Mouse (Mus musculus): Measurements from ENCODE around the gene Ly75. TPM values are rescaled to one million over a fixed set of nuclear protein-coding genes. Genes with fewer than 3 reads are reported as not detected.
A peak's percentile ranks its signal among the peaks of the same experiment; 100 is the strongest.

Ly75 gene
- polyA plus RNA-seq, 1 experiment from 2014 or later: 1.0 TPM

GRCm38 (mm10) chr2:60303796-60304195 lies 79.3 kb downstream of the Ly75 start:
- Histone ChIP-seq H3K4me1 (ENCODE audit: control insufficient read depth, insufficient read depth, low read length) (no peaks in the 10 kb centered on the region), H3K36me3 (ENCODE audit: control insufficient read depth, insufficient read depth, low read length) (no peaks in the 10 kb centered on the region), H3K9me3 (replicated peaks; ENCODE audit: control insufficient read depth, low read length) (no peaks in the 10 kb centered on the region), H3K4me3 (replicated peaks; ENCODE audit: low read length) (no peak overlapping the region), H3K4me2 (ENCODE audit: low read depth, low read length) (no peak overlapping the region), H3K27me3 (ENCODE audit: control insufficient read depth, insufficient read depth, low read length) (no peaks in the 10 kb centered on the region), H3K27ac (ENCODE audit: low read length) (no peak overlapping the region), H3K9ac (ENCODE audit: low read length) (no peak overlapping the region)
- WGBS: 73% methylated on average over 4 of the region's 4 CpGs
- no peak for ATAC-seq (ENCODE audit: insufficient read depth, low FRiP score)

DNA sequence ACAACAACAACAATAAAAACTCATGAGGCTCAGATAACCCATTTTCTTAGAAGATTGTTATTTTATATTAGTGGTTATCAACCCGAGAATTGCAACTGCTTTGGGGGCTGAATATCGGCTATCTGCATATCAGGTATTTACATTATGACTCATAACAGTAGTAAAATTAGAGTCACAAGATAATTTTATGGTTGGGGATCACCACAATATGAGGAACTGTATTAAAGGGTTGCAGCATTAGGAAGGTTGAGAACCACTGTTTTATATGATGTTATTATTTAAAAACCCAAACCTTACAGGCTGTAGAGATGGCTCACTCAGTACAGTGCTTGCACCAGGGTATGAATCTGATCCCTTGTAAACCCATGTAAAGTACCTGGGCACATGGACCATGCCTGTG lies 83.8 kb downstream of the Ly75 start:
- WGBS: 79% methylated on average over 2 of the region's 2 CpGs
- no peaks in the 10 kb centered on the region for H3K27me3 ChIP-seq (ENCODE audit: control insufficient read depth, insufficient read depth, low read length)
- no peak overlapping the region for H3K27ac ChIP-seq (ENCODE audit: low read length)
- no peak overlapping the region for H3K4me2 ChIP-seq (ENCODE audit: low read depth, low read length)
- no peaks in the 10 kb centered on the region for H3K36me3 ChIP-seq (ENCODE audit: control insufficient read depth, insufficient read depth, low read length)
- no peak for ATAC-seq (ENCODE audit: insufficient read depth, low FRiP score)
- no peaks in the 10 kb centered on the region for H3K4me1 ChIP-seq (ENCODE audit: control insufficient read depth, insufficient read depth, low read length)
- no peak overlapping the region for H3K9ac ChIP-seq (ENCODE audit: low read length)
- no peaks in the 10 kb centered on the region for H3K9me3 ChIP-seq (replicated peaks; ENCODE audit: control insufficient read depth, low read length)
- H3K4me3 ChIP-seq (replicated peaks; ENCODE audit: low read length): no peak overlapping the region

GRCm38 (mm10) chr2:60298266-60298665 lies 84.8 kb downstream of the Ly75 start:
- no peak overlapping the region for H3K9ac ChIP-seq (ENCODE audit: low read length)

GRCm38 (mm10) chr2:60291381-60291780 lies 91.7 kb downstream of the Ly75 start:
- Histone ChIP-seq H3K4me1 (ENCODE audit: control insufficient read depth, insufficient read depth, low read length) (no peaks in the 10 kb centered on the region), H3K9ac (ENCODE audit: low read length) (no peak overlapping the region), H3K36me3 (ENCODE audit: control insufficient read depth, insufficient read depth, low read length) (no peaks in the 10 kb centered on the region), H3K4me3 (replicated peaks; ENCODE audit: low read length) (no peak overlapping the region), H3K9me3 (replicated peaks; ENCODE audit: control insufficient read depth, low read length) (no peaks in the 10 kb centered on the region), H3K27ac (ENCODE audit: low read length) (no peak overlapping the region), H3K4me2 (ENCODE audit: low read depth, low read length) (no peak overlapping the region), H3K27me3 (ENCODE audit: control insufficient read depth, insufficient read depth, low read length) (no peaks in the 10 kb centered on the region)
- ATAC-seq (ENCODE audit: insufficient read depth, low FRiP score): no peak
- 86% methylated on average over 4 of the region's 4 CpGs for WGBS

More at GRCm38 (mm10) chr2:60298266-60298665, 84.8 kb downstream of the Ly75 start:
- H3K4me2 ChIP-seq (ENCODE audit: low read depth, low read length): no peak overlapping the region
- no peak for ATAC-seq (ENCODE audit: insufficient read depth, low FRiP score)
- no peaks in the 10 kb centered on the region for H3K4me1 ChIP-seq (ENCODE audit: control insufficient read depth, insufficient read depth, low read length)
- no peak overlapping the region for H3K27ac ChIP-seq (ENCODE audit: low read length)
- no peaks in the 10 kb centered on the region for H3K9me3 ChIP-seq (replicated peaks; ENCODE audit: control insufficient read depth, low read length)
- no peak overlapping the region for H3K4me3 ChIP-seq (replicated peaks; ENCODE audit: low read length)
- H3K27me3 ChIP-seq (ENCODE audit: control insufficient read depth, insufficient read depth, low read length): no peaks in the 10 kb centered on the region
- no peaks in the 10 kb centered on the region for H3K36me3 ChIP-seq (ENCODE audit: control insufficient read depth, insufficient read depth, low read length)
- WGBS: 75% methylated on average over 3 of the region's 3 CpGs

GRCm38 (mm10) chr2:60289451-60289850 lies 93.7 kb downstream of the Ly75 start:
- no peaks in the 10 kb centered on the region for H3K36me3 ChIP-seq (ENCODE audit: control insufficient read depth, insufficient read depth, low read length)
- H3K4me3 ChIP-seq (replicated peaks; ENCODE audit: low read length): no peak overlapping the region
- no peak overlapping the region for H3K4me2 ChIP-seq (ENCODE audit: low read depth, low read length)
- H3K27me3 ChIP-seq (ENCODE audit: control insufficient read depth, insufficient read depth, low read length): no peaks in the 10 kb centered on the region
- no peaks in the 10 kb centered on the region for H3K9me3 ChIP-seq (replicated peaks; ENCODE audit: control insufficient read depth, low read length)
- no peak for ATAC-seq (ENCODE audit: insufficient read depth, low FRiP score)
- H3K27ac ChIP-seq (ENCODE audit: low read length): no peak overlapping the region
- H3K4me1 ChIP-seq (ENCODE audit: control insufficient read depth, insufficient read depth, low read length): peaks cover under 1% of the 10 kb centered on the region; the same call in 1 of the 2 replicates
- 38% methylated on average over 1 of the region's 1 CpGs for WGBS
- no peak overlapping the region for H3K9ac ChIP-seq (ENCODE audit: low read length)

GRCm38 (mm10) chr2:60288606-60289005 lies 94.5 kb downstream of the Ly75 start:
- no peak for ATAC-seq (ENCODE audit: insufficient read depth, low FRiP score)
- no peaks in the 10 kb centered on the region for H3K27me3 ChIP-seq (ENCODE audit: control insufficient read depth, insufficient read depth, low read length)
- H3K4me2 ChIP-seq (ENCODE audit: low read depth, low read length): no peak overlapping the region
- H3K4me3 ChIP-seq (replicated peaks; ENCODE audit: low read length): no peak overlapping the region
- H3K9ac ChIP-seq (ENCODE audit: low read length): no peak overlapping the region
- no peak overlapping the region for H3K27ac ChIP-seq (ENCODE audit: low read length)
- 84% methylated on average over 4 of the region's 4 CpGs for WGBS
- H3K4me1 ChIP-seq (ENCODE audit: control insufficient read depth, insufficient read depth, low read length): peaks cover 9% of the 10 kb centered on the region; the same call in 1 of the 2 replicates
- no peaks in the 10 kb centered on the region for H3K36me3 ChIP-seq (ENCODE audit: control insufficient read depth, insufficient read depth, low read length)
- H3K9me3 ChIP-seq (replicated peaks; ENCODE audit: control insufficient read depth, low read length): no peaks in the 10 kb centered on the region

GRCm38 (mm10) chr2:60285107-60285617 lies 97.9 kb downstream of the Ly75 start:
- no peak overlapping the region for H3K9ac ChIP-seq (ENCODE audit: low read length)
- WGBS: 83% methylated on average over 8 of the region's 8 CpGs
- 0 out of 2 replicates have a peak overlapping the region, but pooled peaks have one; percentile 96 for H3K4me2 ChIP-seq (ENCODE audit: low read depth, low read length)
- H3K36me3 ChIP-seq (ENCODE audit: control insufficient read depth, insufficient read depth, low read length): no peaks in the 10 kb centered on the region
- H3K4me1 ChIP-seq (ENCODE audit: control insufficient read depth, insufficient read depth, low read length): peaks cover 15% of the 10 kb centered on the region
- ATAC-seq (ENCODE audit: insufficient read depth, low FRiP score): no peak
- no peaks in the 10 kb centered on the region for H3K9me3 ChIP-seq (replicated peaks; ENCODE audit: control insufficient read depth, low read length)
- no peaks in the 10 kb centered on the region for H3K27me3 ChIP-seq (ENCODE audit: control insufficient read depth, insufficient read depth, low read length)
- H3K4me3 ChIP-seq (replicated peaks; ENCODE audit: low read length): no peak overlapping the region
- H3K27ac ChIP-seq (ENCODE audit: low read length): no peak overlapping the region

DNA sequence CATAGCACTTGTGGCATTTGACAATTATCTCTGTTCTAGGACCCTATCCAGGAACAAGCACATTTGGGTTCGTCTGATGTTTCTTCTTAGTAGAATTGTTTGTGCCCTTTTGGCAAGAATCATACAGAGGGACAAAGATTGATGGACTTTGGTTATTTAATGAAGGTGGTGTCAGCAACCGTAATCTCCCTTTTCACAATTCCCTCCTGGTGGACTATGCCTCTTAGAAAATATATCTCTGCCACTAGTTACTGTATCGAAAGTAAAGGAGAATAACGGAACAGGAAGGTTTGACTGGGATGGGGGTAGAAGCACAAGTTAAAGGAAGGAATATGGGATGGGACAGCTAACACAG lies 98.7 kb downstream of the Ly75 start, which contains the start of gene Cd302:
Gene Cd302, minus strand, starts transcription at position 22 of the 355 bp plus-strand sequence.
- Histone ChIP-seq H3K4me2 (ENCODE audit: low read depth, low read length) (peak within 1 kb of the TSS; percentile 96), H3K9ac (ENCODE audit: low read length) (peak within 1 kb of the TSS; percentile 72), H3K4me1 (ENCODE audit: control insufficient read depth, insufficient read depth, low read length) (peaks cover 15% of the 10 kb centered on the region), H3K4me3 (replicated peaks; ENCODE audit: low read length) (peak within 1 kb of the TSS; percentile 56), H3K36me3 (ENCODE audit: control insufficient read depth, insufficient read depth, low read length) (no peaks in the 10 kb centered on the region), H3K9me3 (replicated peaks; ENCODE audit: control insufficient read depth, low read length) (no peaks in the 10 kb centered on the region), H3K27ac (ENCODE audit: low read length) (peak within 1 kb of the TSS; percentile 46), H3K27me3 (ENCODE audit: control insufficient read depth, insufficient read depth, low read length) (no peaks in the 10 kb centered on the region)
- ATAC-seq (ENCODE audit: insufficient read depth, low FRiP score): no peak
- 22% methylated on average over 4 of the region's 4 CpGs for WGBS

- under 1% methylated on average over 42 of the region's 42 CpGs for WGBS
- Histone ChIP-seq H3K4me1 (ENCODE audit: control insufficient read depth, insufficient read depth, low read length) (peaks cover 15% of the 10 kb centered on the region), H3K27me3 (ENCODE audit: control insufficient read depth, insufficient read depth, low read length) (no peaks in the 10 kb centered on the region), H3K9me3 (replicated peaks; ENCODE audit: control insufficient read depth, low read length) (no peaks in the 10 kb centered on the region), H3K9ac (ENCODE audit: low read length) (peak overlapping the region; percentile 72), H3K36me3 (ENCODE audit: control insufficient read depth, insufficient read depth, low read length) (no peaks in the 10 kb centered on the region), H3K27ac (ENCODE audit: low read length) (peak overlapping the region; percentile 46), H3K4me3 (replicated peaks; ENCODE audit: low read length) (peak overlapping the region; percentile 56), H3K4me2 (ENCODE audit: low read depth, low read length) (peak overlapping the region; percentile 96)
- peak; percentile 89 for ATAC-seq (ENCODE audit: insufficient read depth, low FRiP score)
These were observed 99.2 kb downstream of the Ly75 start for GRCm38 (mm10) chr2:60283751-60284466.

Data from stomach, embryonic 16.5 days (tissue).